Mouse (Mus musculus) hindbrain, postnatal 0 days (tissue): Measurements from ENCODE around the gene Dpy30. TPM values are rescaled to one million over a fixed set of nuclear protein-coding genes. Genes with fewer than 3 reads are reported as not detected.
A peak's percentile ranks its signal among the peaks of the same experiment; 100 is the strongest.

ENCODE experiments used
- ATAC-seq: fragments of 200-750 bp; cut with Nextera tagmentation; 2 replicates; pipeline ENCODE4 v1.8.0; 2017; ENCODE audit warnings: mild to moderate bottlenecking, moderate TSS enrichment, moderate library complexity
- DNase-seq: peaks from one replicate; pipeline ENCODE4 v3.0.0-alpha.2; 2015; ENCODE audit warnings: low spot score
- H3K27ac ChIP-seq: fragments of 300-500 bp; sonication (generic); 2 replicates; pipeline ENCODE4 v1.5.1; 2014; ENCODE audit warnings: mild to moderate bottlenecking
- H3K27me3 ChIP-seq: fragments of 300-500 bp; sonication (generic); 2 replicates; pipeline ENCODE4 v1.6.1; 2014; ENCODE audit warnings: low read length, mixed read lengths; ENCODE audit not compliant: insufficient read depth
- H3K36me3 ChIP-seq: fragments of 300-500 bp; sonication (generic); 2 replicates; pipeline ENCODE4 v1.6.1; 2014; ENCODE audit warnings: low read length, mixed read lengths; ENCODE audit not compliant: insufficient read depth
- H3K4me1 ChIP-seq: fragments of 300-500 bp; sonication (generic); 2 replicates; pipeline ENCODE4 v1.6.1; 2014; ENCODE audit warnings: antibody characterized with exemption, low read length, mixed read lengths; ENCODE audit not compliant: insufficient read depth
- H3K4me2 ChIP-seq: fragments of 300-500 bp; sonication (generic); 2 replicates; pipeline ENCODE4 v1.6.1; 2014; ENCODE audit warnings: low read depth, mild to moderate bottlenecking, low read length, moderate library complexity, mixed read lengths
- H3K4me3 ChIP-seq: fragments of 300-500 bp; sonication (generic); 2 replicates; pipeline ENCODE4 v1.5.1; 2014; ENCODE audit warnings: low read length
- H3K9ac ChIP-seq: fragments of 300-500 bp; sonication (generic); replicated peaks from 2 replicates; pipeline ENCODE4 v1.6.1; 2014; ENCODE audit warnings: mild to moderate bottlenecking, low read length, moderate library complexity, mixed read lengths
- H3K9me3 ChIP-seq: fragments of 300-500 bp; sonication (generic); 2 replicates; pipeline ENCODE4 v1.6.1; 2016; ENCODE audit warnings: low read length, mixed read lengths
- CTCF ChIP-seq: IDR thresholded peaks from 2 replicates; pipeline ENCODE4 v1.5.1; 2016; ENCODE audit warnings: antibody characterized with exemption, control low read depth, low read depth
- WGBS: fragments of 180-500 bp; shearing (Covaris S2); extraction: QIAGEN DNeasy Blood & Tissue Kit; methylation state at CpG from one replicate; pipeline ENCODE4 v1.1.7; 2014; 5-methylcytosine and 5-hydroxymethylcytosine counted together
- polyA plus RNA-seq: library from polyadenylated mRNA; unstranded; fragments of >200 nt; fragmentation: Nextera tagmentation; extraction: Ambion mirVana; gene quantifications from 2 replicates; pipeline ENCODE4 v1.2.1, GENCODE M21; 2015
- total RNA-seq: library from RNA; depleted of rRNA; stranded (reverse); fragments of >200 nt; gene quantifications from 2 replicates; pipeline ENCODE4 v1.2.3, GENCODE M21; 2014

The Dpy30 gene
- total and polyA plus RNA-seq, 2 experiments from 2014 or later: 42.5 to 253 TPM

GRCm38 (mm10) chr17:74278966-74279869 lies 44.5 kb downstream of the Dpy30 start:
- no peak for ATAC-seq
- no peak overlapping the region for H3K27ac ChIP-seq
- TF ChIP-seq CTCF: no peak

DNA sequence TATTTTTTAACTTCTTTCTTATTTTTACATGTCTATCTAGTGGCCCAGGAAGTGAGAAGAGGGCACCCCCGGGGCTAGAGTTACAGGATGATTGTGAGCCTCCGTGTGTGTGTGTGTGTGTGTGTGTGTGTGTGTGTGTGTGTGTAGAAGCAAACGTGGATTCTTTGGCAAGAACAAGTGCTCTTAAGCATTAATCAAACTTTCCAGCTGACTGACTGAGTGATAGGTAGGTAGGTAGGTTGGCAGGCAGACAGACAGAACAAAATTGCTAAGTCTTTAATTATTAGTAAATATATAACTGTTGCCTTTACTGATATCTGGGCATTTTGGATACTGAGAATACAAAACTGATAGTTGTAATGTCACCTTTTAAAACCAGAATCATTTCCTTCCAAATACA lies 49.3 kb downstream of the Dpy30 start:
- Histone ChIP-seq H3K36me3 (no peaks in the 10 kb centered on the region), H3K4me1 (no peaks in the 10 kb centered on the region), H3K4me3 (no peak overlapping the region), H3K27ac (no peak overlapping the region), H3K4me2 (no peak overlapping the region), H3K27me3 (no peaks in the 10 kb centered on the region), H3K9me3 (no peaks in the 10 kb centered on the region), H3K9ac (no peak overlapping the region)
- no peak for DNase-seq
- WGBS: 89% methylated on average over 3 of the region's 3 CpGs
- no peak for TF ChIP-seq CTCF
- ATAC-seq: no peak

More at GRCm38 (mm10) chr17:74278966-74279869, 44.5 kb downstream of the Dpy30 start:
- no peaks in the 10 kb centered on the region for H3K4me1 ChIP-seq
- no peaks in the 10 kb centered on the region for H3K9me3 ChIP-seq
- WGBS: 91% methylated on average over 8 of the region's 8 CpGs
- no peaks in the 10 kb centered on the region for H3K36me3 ChIP-seq
- H3K4me2 ChIP-seq: no peak overlapping the region
- H3K9ac ChIP-seq: no peak overlapping the region
- no peak overlapping the region for H3K4me3 ChIP-seq
- no peaks in the 10 kb centered on the region for H3K27me3 ChIP-seq
- peak; percentile 7 for DNase-seq

DNA sequence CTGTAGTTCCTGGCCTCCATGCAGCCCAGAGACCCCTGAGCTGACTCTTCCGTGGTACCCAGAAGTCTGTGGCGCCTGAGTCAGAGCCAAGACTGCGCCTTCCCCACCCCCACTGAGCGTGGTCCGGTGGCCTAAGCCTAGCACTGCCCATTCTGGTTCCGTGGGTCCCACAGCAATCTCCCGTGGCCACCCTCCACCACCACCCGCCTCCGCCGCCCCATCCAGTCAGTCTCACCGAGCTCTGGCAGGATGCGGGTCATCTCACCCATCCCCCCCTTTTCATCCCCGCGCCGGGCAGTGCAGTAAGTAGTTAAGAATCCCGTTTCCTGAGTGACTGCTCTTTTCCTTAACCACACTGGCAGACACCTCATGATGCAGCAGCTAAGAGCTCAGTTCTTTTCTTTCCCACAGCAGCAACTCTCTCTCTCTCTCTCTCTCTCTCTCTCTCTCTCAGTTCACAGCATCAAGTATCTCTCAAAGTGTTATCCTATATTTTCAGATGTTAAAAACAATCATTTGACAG lies 51.0 kb downstream of the Dpy30 start:
- Histone ChIP-seq H3K9ac (no peak overlapping the region), H3K36me3 (no peaks in the 10 kb centered on the region), H3K4me1 (no peaks in the 10 kb centered on the region), H3K27me3 (no peaks in the 10 kb centered on the region), H3K9me3 (no peaks in the 10 kb centered on the region), H3K4me3 (no peak overlapping the region), H3K27ac (no peak overlapping the region), H3K4me2 (no peak overlapping the region)
- ATAC-seq (peak; percentile 35; the same call in 1 of the 2 replicates), DNase-seq (no peak)
- WGBS: 82% methylated on average over 16 of the region's 16 CpGs
- no peak for TF ChIP-seq CTCF

DNA sequence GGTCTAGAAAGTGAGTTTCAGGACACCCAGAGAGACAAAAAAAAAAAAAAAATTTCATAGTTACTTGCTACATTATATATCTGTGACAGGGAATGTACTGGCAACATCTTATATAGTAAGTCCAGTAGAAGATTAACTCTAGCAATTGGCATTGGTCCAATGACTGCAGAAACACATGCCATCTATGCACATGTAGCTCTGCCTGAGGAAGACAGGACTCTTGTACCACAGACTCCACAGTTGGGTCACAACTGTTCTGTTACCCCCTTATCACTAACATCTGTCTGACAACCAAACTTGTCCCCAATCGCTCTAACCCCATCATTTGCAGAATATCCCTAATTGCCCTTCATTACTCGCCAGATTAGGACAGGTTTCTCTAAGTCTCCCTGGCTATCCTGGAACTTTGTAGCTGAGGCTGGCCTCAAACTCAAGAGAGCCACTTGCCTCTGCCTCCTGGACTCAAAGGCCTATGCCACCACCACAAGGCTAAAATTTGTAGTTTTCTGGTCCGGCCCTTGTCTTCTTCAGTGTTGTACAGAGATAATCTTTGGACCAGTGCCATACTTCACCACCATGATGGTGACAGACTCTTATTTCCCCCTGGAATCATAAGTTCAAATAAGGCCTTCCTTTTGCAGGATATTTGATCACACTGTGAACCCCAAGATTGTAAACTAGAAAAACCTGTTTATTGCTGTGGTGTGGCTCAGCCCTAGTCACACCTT lies 52.0 kb downstream of the Dpy30 start:
- no peak for ATAC-seq

DNA sequence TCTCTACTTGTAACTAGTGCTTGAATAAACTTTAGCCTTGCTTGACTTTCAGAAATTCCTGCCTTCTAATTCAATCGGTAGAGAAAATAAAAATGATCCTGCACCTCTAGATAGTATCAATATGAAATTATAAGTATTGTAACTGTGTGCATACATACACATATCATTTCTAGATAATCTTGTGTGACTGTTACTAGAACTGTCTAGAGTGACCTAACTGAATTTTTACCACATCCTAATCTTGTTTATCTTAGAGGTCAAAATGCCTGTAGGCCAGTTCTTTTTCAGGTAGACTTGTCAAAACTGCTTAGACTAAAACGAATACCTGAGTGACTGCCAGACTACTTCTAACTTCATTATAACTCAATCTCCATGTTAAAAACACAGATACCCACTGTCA lies 53.5 kb downstream of the Dpy30 start:
- WGBS: 82% methylated on average over 2 of the region's 2 CpGs
- ATAC-seq: no peak
- H3K27me3 ChIP-seq: no peaks in the 10 kb centered on the region

More for the DNA sequence above, 52.0 kb downstream of the Dpy30 start:
- Histone ChIP-seq H3K27me3 (no peaks in the 10 kb centered on the region), H3K9ac (no peak overlapping the region), H3K4me2 (no peak overlapping the region), H3K36me3 (no peaks in the 10 kb centered on the region), H3K9me3 (no peaks in the 10 kb centered on the region), H3K27ac (no peak overlapping the region), H3K4me3 (no peak overlapping the region), H3K4me1 (no peaks in the 10 kb centered on the region)
- TF ChIP-seq CTCF: no peak
- DNase-seq: no peak
- WGBS: 96% methylated on average over 3 of the region's 3 CpGs

GRCm38 (mm10) chr17:74267415-74268180 lies 56.1 kb downstream of the Dpy30 start:
- TF ChIP-seq CTCF: peak; percentile 32; the same call in 1 of the 2 replicates
- Histone ChIP-seq H3K9ac (no peak overlapping the region), H3K9me3 (no peaks in the 10 kb centered on the region), H3K27me3 (no peaks in the 10 kb centered on the region), H3K36me3 (no peaks in the 10 kb centered on the region), H3K4me1 (peaks cover 15% of the 10 kb centered on the region; the same call in 1 of the 2 replicates), H3K27ac (no peak overlapping the region), H3K4me3 (no peak overlapping the region), H3K4me2 (no peak overlapping the region)
- WGBS: 93% methylated on average over 11 of the region's 11 CpGs
- ATAC-seq (no peak), DNase-seq (no peak)

More for the DNA sequence above, 53.5 kb downstream of the Dpy30 start:
- Histone ChIP-seq H3K27ac (no peak overlapping the region), H3K9me3 (no peaks in the 10 kb centered on the region), H3K36me3 (no peaks in the 10 kb centered on the region), H3K4me1 (peaks cover 4% of the 10 kb centered on the region; the same call in 1 of the 2 replicates), H3K4me2 (no peak overlapping the region), H3K9ac (no peak overlapping the region), H3K4me3 (no peak overlapping the region)
- no peak for DNase-seq
- no peak for TF ChIP-seq CTCF
